Mouse (Mus musculus): ENCODE results near the gene Kif5a.

GRCm38 (mm10) chr10:127268401-127268800 lies 5.3 kb upstream of the Kif5a start:
- TF ChIP-seq CTCF (IDR thresholded peaks at IDR 0.05; ENCODE audit: control insufficient read depth, insufficient read depth, insufficient read length) (no peak), USF1 (IDR thresholded peaks at IDR 0.05; ENCODE audit: low read depth) (no peak), CEBPB (IDR thresholded peaks at IDR 0.05; ENCODE audit: low read depth) (no peak), MYOG (IDR thresholded peaks at IDR 0.05; ENCODE audit: control insufficient read depth, extremely low read depth, insufficient read length) (no peak), MYOD1 (IDR thresholded peaks at IDR 0.05; ENCODE audit: control insufficient read depth, insufficient read length, low read depth) (no peak)

Measured in C2C12 (cell line).